Mouse (Mus musculus): Measurements from ENCODE around the gene Nfix. TPM values are rescaled to one million over a fixed set of nuclear protein-coding genes. Genes with fewer than 3 reads are reported as not detected.

Nfix gene
- polyA plus RNA-seq, 1 experiment: 1.2 TPM

DNA sequence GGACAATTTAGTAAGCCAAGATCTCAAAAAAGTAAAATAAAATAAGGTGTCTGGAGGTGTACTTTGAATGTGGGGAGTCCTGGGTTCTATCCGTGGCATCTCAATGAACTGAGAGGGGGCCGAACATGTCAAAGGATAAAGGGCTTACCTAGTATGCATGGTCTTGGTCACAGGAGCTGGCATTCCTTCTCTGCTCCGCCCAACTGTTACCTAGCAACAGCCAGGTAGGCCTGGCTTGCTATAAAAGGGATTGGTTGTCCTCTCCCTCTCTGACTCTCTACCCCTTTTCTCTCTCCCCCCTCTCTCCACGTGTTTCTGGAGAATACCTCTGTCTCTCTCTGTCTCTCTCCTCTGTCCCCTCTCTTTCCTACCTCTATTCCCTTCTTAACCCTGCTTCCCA, 142.5 kb downstream of the Nfix start:
- TF ChIP-seq POLR2A (IDR thresholded peaks at IDR 0.05; ENCODE audit: insufficient read depth, low read length): no peak
- TF ChIP-seq CTCF (IDR thresholded peaks at IDR 0.05; ENCODE audit: low read depth, low read length): no peak
- no peak for TF ChIP-seq EP300 (IDR thresholded peaks at IDR 0.05; ENCODE audit: insufficient read depth, low read depth, low read length)

DNA sequence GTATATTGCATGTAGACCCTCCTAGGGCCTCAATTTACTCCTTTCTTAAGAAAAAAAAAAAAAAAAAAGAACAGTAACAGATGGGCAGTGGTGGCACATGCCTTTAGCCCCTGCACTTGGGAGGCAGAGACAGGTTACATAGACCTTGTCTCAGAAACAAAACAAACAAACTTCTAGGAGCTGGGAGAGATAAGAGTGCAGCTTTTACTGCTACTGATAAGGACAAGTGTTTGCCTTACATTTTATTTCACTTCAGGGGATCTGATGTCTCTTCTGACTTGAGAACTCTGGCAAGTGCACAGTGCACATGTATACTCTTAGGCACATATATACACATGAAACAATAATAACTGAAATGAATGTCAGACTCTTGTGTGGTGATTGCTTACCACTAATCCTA, 142.9 kb downstream of the Nfix start:
- no peaks in the 10 kb centered on the region for H3K9me3 ChIP-seq (replicated peaks; ENCODE audit: control insufficient read depth, insufficient read depth, low read length, poor library complexity, severe bottlenecking)
- peaks cover 28% of the 10 kb centered on the region for H3K36me3 ChIP-seq (ENCODE audit: control insufficient read depth, insufficient read depth, low read length, poor library complexity, severe bottlenecking)
- peak overlapping the region; percentile 98 for H3K9ac ChIP-seq (ENCODE audit: low read depth, poor library complexity, severe bottlenecking)
- TF ChIP-seq CTCF (IDR thresholded peaks at IDR 0.05; ENCODE audit: low read depth, low read length) (no peak), EP300 (IDR thresholded peaks at IDR 0.05; ENCODE audit: insufficient read depth, low read depth, low read length) (no peak), POLR2A (IDR thresholded peaks at IDR 0.05; ENCODE audit: insufficient read depth, low read length) (no peak)
- H3K4me3 ChIP-seq (ENCODE audit: low read depth, low read length): peak overlapping the region; percentile 90
- H3K4me1 ChIP-seq (ENCODE audit: control insufficient read depth, insufficient read depth, low read length): no peaks in the 10 kb centered on the region
- no peaks in the 10 kb centered on the region for H3K27me3 ChIP-seq (ENCODE audit: control insufficient read depth, insufficient read depth, low read length, poor library complexity, severe bottlenecking)
- H3K27ac ChIP-seq (ENCODE audit: insufficient read depth, low read length): peak overlapping the region; percentile 97

More for the DNA sequence above, 142.5 kb downstream of the Nfix start:
- no peaks in the 10 kb centered on the region for H3K9me3 ChIP-seq (replicated peaks; ENCODE audit: control insufficient read depth, insufficient read depth, low read length, poor library complexity, severe bottlenecking)
- no peaks in the 10 kb centered on the region for H3K4me1 ChIP-seq (ENCODE audit: control insufficient read depth, insufficient read depth, low read length)
- H3K4me3 ChIP-seq (ENCODE audit: low read depth, low read length): no peak overlapping the region
- H3K27ac ChIP-seq (ENCODE audit: insufficient read depth, low read length): peak overlapping the region; percentile 97
- peak overlapping the region; percentile 98 for H3K9ac ChIP-seq (ENCODE audit: low read depth, poor library complexity, severe bottlenecking)
- H3K27me3 ChIP-seq (ENCODE audit: control insufficient read depth, insufficient read depth, low read length, poor library complexity, severe bottlenecking): no peaks in the 10 kb centered on the region
- H3K36me3 ChIP-seq (ENCODE audit: control insufficient read depth, insufficient read depth, low read length, poor library complexity, severe bottlenecking): peaks cover 28% of the 10 kb centered on the region

DNA sequence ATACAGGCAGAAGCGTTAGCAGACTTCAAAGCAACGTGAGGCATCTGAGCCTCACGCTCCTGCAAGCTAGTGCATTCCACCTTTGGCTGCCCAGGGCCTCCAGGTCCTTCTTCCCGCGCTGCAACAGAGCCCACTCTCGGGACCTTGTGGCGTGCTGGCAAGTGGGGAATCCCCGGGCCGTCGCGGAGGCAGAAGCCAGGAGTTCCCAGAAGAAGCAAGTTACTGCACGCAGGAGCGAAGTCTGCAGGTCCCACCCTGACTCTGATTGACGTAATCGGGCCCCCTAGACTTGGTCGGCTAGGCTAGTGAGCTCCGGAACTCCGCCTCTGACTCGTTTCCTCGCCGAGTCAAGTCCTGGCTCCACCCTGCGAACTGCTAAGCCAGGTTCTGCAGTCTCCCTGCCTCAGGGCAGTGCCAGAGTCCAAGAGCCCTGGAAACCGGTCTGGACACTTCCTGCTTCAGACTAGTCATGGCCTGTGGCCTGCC, 143.5 kb downstream of the Nfix start:
- Histone ChIP-seq H3K27ac (ENCODE audit: insufficient read depth, low read length) (peak overlapping the region; percentile 97), H3K4me3 (ENCODE audit: low read depth, low read length) (peak overlapping the region; percentile 90), H3K4me1 (ENCODE audit: control insufficient read depth, insufficient read depth, low read length) (no peaks in the 10 kb centered on the region), H3K9me3 (replicated peaks; ENCODE audit: control insufficient read depth, insufficient read depth, low read length, poor library complexity, severe bottlenecking) (no peaks in the 10 kb centered on the region), H3K36me3 (ENCODE audit: control insufficient read depth, insufficient read depth, low read length, poor library complexity, severe bottlenecking) (peaks cover 25% of the 10 kb centered on the region), H3K9ac (ENCODE audit: low read depth, poor library complexity, severe bottlenecking) (peak overlapping the region; percentile 98), H3K27me3 (ENCODE audit: control insufficient read depth, insufficient read depth, low read length, poor library complexity, severe bottlenecking) (no peaks in the 10 kb centered on the region)
- no peak for TF ChIP-seq CTCF (IDR thresholded peaks at IDR 0.05; ENCODE audit: low read depth, low read length)
- TF ChIP-seq EP300 (IDR thresholded peaks at IDR 0.05; ENCODE audit: insufficient read depth, low read depth, low read length): peak; percentile 86

DNA sequence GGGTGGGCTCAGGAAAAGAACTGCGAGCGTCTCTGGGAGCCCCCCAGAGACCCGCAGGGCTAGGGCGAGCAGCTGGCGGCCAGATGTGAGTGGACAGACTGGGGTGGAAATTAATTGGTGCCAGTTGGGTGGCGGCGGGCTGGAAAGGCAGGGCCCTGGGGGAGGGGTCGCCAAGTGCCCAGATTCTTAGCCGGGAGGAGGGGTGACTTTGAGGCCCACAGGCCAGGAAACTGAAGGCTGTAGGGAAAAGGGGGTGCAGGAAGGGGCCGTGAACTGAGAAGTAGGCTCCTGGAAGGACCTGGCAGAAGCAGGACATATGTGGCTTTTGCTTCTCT, 144.0 kb downstream of the Nfix start:
- Histone ChIP-seq H3K4me3 (ENCODE audit: low read depth, low read length) (peak overlapping the region; percentile 90), H3K27me3 (ENCODE audit: control insufficient read depth, insufficient read depth, low read length, poor library complexity, severe bottlenecking) (no peaks in the 10 kb centered on the region), H3K9ac (ENCODE audit: low read depth, poor library complexity, severe bottlenecking) (peak overlapping the region; percentile 98), H3K36me3 (ENCODE audit: control insufficient read depth, insufficient read depth, low read length, poor library complexity, severe bottlenecking) (peaks cover 21% of the 10 kb centered on the region), H3K4me1 (ENCODE audit: control insufficient read depth, insufficient read depth, low read length) (peaks cover 2% of the 10 kb centered on the region), H3K9me3 (replicated peaks; ENCODE audit: control insufficient read depth, insufficient read depth, low read length, poor library complexity, severe bottlenecking) (no peaks in the 10 kb centered on the region), H3K27ac (ENCODE audit: insufficient read depth, low read length) (peak overlapping the region; percentile 97)
- TF ChIP-seq CTCF (IDR thresholded peaks at IDR 0.05; ENCODE audit: low read depth, low read length): no peak
- TF ChIP-seq POLR2A (IDR thresholded peaks at IDR 0.05; ENCODE audit: insufficient read depth, low read length): no peak
- no peak for TF ChIP-seq EP300 (IDR thresholded peaks at IDR 0.05; ENCODE audit: insufficient read depth, low read depth, low read length)

DNA sequence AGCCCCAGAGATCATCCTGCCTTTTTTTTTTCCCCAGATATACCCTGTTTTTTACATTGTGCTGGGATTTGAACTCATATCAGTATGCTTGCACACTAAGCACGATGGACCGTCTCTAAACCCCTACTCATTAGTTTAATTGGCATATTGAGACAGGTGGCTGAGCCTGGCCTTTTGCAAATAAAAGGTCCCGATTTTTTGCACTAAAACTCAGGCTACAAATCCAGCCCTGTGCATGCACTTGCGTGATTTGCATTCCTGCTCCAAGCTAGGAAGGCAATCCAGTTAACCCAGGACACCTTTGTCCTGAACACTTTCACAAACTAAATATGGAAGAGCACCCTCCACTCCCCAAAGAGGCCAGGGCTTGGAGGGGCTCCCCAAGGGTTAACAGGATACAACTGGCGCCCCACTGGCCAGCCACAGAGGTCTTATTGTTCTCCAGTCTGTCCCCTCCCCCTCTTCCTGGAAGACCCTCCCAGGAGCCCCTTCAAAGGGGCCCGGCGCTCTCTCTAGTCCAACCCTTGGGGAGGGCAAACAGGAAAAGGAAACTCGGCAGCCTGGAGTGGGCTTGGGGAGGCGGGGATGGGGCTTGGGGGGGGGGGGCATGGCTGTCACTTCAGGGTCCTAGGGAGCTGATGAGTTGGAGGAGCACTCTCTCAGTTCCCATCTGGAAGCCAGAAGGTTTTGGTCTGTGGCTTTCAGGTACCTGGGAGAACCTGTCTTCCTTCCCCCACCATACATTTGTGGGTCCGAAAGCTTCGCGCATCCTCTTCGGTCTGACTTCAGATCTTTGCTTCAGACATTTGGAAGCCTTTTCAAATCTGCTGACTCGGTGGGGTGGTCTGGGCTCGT, 144.6 kb downstream of the Nfix start:
- Histone ChIP-seq H3K4me3 (ENCODE audit: low read depth, low read length) (peak overlapping the region; percentile 90), H3K4me1 (ENCODE audit: control insufficient read depth, insufficient read depth, low read length) (peaks cover 3% of the 10 kb centered on the region), H3K27ac (ENCODE audit: insufficient read depth, low read length) (peak overlapping the region; percentile 98), H3K27me3 (ENCODE audit: control insufficient read depth, insufficient read depth, low read length, poor library complexity, severe bottlenecking) (no peaks in the 10 kb centered on the region), H3K9me3 (replicated peaks; ENCODE audit: control insufficient read depth, insufficient read depth, low read length, poor library complexity, severe bottlenecking) (no peaks in the 10 kb centered on the region), H3K36me3 (ENCODE audit: control insufficient read depth, insufficient read depth, low read length, poor library complexity, severe bottlenecking) (peaks cover 17% of the 10 kb centered on the region), H3K9ac (ENCODE audit: low read depth, poor library complexity, severe bottlenecking) (peak overlapping the region; percentile 98)
- TF ChIP-seq CTCF (IDR thresholded peaks at IDR 0.05; ENCODE audit: low read depth, low read length) (no peak), POLR2A (IDR thresholded peaks at IDR 0.05; ENCODE audit: insufficient read depth, low read length) (no peak), EP300 (IDR thresholded peaks at IDR 0.05; ENCODE audit: insufficient read depth, low read depth, low read length) (peak; percentile 84)

DNA sequence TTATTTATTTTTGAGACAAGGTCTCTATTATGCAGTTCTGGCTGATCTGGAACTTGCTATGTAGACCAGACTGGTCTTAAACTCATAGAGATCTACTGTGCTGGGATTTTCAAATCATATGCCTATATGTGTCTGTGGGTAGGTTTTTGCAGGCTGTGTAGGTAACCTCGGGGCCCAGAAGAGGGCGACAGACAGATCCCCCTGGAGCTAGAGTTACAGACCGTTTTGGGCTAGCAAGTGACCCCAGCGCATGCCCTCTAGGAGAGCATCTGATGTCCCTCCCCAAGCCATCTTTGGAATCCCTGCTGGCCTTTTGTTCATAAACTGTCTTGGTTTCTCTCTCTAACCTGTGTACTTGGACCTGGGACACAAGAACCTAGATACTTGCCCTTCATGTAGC, 145.5 kb downstream of the Nfix start:
- Histone ChIP-seq H3K27ac (ENCODE audit: insufficient read depth, low read length) (peak overlapping the region; percentile 98), H3K9ac (ENCODE audit: low read depth, poor library complexity, severe bottlenecking) (peak overlapping the region; percentile 98), H3K9me3 (replicated peaks; ENCODE audit: control insufficient read depth, insufficient read depth, low read length, poor library complexity, severe bottlenecking) (no peaks in the 10 kb centered on the region), H3K27me3 (ENCODE audit: control insufficient read depth, insufficient read depth, low read length, poor library complexity, severe bottlenecking) (no peaks in the 10 kb centered on the region), H3K4me3 (ENCODE audit: low read depth, low read length) (peak overlapping the region; percentile 79), H3K4me1 (ENCODE audit: control insufficient read depth, insufficient read depth, low read length) (peaks cover 3% of the 10 kb centered on the region), H3K36me3 (ENCODE audit: control insufficient read depth, insufficient read depth, low read length, poor library complexity, severe bottlenecking) (peaks cover 17% of the 10 kb centered on the region)
- 0 out of 2 replicates have a peak, but pooled peaks have one; percentile 17 for TF ChIP-seq EP300 (IDR thresholded peaks at IDR 0.05; ENCODE audit: insufficient read depth, low read depth, low read length)
- TF ChIP-seq CTCF (IDR thresholded peaks at IDR 0.05; ENCODE audit: low read depth, low read length): peak; percentile 57
- TF ChIP-seq POLR2A (IDR thresholded peaks at IDR 0.05; ENCODE audit: insufficient read depth, low read length): no peak

Data from ES-Bruce4 (cell line).